Mouse (Mus musculus): ENCODE data around the gene Vps54.
A peak's percentile ranks its signal among the peaks of the same experiment; 100 is the strongest.
"Not testable (repeated sequence)": the region's sequence is repeated elsewhere in the genome, so short reads cannot be mapped to it uniquely, and the experiment has no call there.

Vps54 gene

DNA sequence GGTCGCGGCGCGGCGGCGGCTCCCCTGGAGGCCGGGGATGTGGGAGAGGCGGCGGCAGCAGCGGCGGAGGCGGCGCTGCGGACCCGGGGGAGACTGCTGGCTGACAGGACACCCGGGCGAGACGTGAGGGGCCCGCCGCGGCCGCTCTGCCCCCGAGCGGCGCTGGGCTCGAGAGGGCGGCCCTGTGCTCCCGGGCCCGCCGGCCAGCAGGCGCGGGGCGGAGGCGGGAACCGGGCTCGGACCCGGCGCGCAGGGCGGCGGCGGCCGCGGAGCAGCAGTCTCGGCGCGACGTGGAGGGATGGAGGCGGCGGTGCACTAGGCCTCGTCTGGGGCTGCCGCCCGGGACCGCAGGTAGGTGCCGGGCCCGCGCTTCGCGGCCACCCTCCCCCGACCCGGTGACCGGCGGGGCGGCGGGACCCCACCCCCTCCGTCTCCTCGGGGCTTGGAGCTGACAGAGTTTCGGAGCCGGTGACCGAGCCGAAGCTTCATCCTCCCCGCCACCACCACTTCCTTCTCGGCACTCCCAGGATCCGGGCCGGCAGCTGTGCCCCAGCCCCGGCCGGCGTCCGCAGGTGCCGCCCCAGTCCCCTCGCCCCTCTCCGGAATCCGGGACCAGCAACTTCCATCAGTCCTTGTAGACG, at the start of gene Vps54:
Gene Vps54, plus strand, starts transcription at position 261 of the 641 bp plus-strand sequence.
- DNase-seq = peak; percentile 48

DNA sequence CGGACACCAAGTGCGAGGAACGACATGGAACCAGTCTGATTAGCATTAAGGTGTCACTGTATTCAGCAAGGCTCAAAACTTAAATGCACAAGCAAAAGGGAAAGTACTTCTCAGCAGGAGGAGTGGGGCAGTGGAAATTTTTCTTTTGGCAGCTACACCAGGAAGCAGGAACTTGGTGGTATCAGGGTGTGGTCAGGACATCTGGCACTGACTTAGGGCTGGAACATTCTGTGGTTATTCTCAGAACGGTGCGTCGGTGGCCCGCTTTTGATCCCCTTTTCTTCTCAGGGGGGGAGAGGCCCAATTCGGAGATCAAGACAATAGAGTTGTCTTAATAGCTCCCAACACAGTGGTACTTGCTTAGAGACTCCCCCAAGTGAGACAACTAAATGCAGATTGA, 47.3 kb upstream of the Vps54 start:
- not testable (repeated sequence) for DNase-seq

DNA sequence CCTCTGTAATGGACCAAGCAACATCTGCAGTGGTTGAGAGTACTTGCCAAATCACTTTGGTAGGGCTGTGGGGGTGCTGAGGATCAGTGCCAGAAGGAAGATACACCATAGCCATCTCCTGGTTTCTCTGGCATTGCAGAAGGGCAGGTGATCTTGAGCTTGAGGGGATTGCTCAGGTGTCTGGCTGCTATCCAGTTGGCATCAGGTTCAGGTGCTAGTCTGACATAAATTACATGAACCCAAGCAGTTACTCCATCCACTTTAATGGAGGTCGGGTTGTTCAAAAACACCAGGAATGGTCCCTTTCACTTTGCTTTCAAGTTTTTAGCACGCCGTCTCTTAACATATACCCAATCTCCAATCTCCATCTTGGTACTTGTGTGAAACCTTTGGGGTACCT, 44.2 kb upstream of the Vps54 start:
- no peak for DNase-seq

DNA sequence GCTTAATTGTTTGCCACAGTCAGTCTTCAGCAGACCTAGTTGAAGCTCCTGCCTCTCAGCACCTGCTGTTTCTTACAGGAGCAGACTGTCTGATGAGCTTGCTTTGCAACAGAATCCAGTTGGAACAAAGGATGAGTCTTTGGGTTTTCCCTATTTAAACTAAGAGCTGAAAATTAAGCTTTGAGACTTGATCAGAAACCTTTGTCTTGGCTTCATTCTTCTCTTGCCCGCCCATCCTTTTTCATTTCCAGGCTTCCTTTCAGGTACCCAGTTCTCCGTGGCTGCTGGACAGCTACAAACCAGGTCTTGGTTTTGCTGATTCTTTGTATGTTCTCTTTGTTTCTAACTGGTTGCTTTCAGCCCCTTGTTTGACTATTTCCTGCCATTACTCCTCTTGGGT, 30.0 kb upstream of the Vps54 start:
- DNase-seq = no peak

DNA sequence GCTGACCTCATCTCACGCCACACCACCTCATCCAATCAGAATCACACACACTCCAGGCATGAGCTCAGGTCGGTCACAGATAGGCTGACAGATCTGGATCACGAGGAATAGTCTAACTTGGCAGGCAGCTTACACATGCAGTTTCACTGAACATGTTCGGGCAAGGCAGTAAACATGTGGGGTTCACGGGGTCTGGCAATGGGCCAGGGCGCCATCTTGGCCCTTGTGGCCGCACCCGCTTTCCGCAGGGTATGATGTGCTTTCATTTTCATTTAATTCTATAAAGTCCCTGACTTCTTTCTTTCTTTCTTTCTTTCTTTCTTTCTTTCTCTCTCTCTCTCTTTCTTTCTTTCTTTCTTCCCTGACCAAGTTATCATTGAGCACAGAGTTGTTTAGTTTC, 29.4 kb upstream of the Vps54 start:
- DNase-seq = not testable (repeated sequence)

DNA sequence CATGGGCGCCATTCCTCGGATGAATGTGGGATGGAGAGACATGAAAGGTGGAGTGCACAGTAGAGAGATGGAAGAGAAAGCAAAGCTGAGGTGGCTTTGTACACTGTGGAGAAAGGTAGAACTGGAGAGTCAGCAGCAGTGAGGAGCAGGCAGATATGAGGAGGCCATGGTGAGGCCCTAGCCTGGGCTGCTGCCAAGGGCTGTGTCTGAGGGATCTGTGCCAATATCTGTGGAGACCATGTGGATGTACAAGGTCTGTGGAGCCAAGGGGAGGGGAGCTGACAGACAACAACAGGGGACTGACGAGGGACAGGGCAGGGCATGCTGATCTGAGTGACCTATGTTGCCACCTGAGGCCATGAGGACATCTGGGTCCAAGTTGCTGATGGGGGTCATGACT, 21.7 kb upstream of the Vps54 start:
- no peak for DNase-seq

DNA sequence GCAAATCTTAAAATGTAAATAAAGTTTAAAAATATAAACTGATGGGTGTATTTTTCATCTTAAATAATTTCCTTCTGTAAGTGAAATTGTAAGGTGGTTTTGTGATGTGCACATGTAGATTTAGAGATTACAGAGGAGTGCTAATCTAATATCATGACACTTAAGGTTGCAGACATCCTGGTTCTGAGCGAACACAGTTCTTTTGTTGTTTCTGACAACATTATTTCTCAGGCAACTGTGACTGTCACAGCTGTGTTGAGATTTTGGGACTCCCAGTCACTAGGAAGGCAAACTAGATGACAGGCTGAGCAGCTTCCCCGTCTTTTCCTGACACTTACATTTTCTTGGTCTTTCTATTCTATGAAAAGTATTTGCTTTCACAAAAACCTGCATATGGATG, 19.8 kb upstream of the Vps54 start:
- DNase-seq = no peak

DNA sequence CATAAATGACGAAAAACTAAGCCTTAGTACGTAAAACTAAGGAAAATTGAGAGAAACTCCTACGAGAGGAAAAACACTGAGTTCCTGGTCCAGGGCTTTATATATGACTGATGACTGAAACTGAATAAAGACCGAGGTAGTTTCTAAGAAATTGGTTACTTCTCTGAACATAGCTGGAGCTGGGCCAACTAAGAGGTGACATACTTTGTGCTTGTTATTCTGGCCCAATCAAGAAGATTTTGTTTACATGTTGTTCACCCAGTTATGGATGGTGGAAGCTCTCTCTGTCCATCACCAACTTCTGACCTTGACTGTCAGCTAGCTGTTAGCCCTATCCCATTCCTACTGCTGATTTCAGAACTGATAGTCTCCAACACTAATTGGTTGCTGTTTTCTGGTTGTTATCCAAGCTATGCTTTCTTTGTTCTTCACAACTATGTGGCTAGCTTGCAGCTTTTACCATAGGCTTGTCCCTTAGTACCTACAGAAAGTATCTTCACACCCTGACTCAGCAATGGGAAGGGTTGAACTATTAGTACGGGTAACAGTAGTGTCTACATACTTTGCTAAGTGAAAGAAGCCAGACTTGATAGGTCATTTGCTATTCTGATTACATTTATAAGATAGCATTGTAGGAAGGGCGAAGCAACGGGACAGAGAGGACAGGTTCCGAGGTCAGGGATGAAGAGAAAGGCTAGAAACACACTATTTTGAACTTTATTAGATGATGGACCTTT, 19.1 kb upstream of the Vps54 start:
- DNase-seq = no peak

DNA sequence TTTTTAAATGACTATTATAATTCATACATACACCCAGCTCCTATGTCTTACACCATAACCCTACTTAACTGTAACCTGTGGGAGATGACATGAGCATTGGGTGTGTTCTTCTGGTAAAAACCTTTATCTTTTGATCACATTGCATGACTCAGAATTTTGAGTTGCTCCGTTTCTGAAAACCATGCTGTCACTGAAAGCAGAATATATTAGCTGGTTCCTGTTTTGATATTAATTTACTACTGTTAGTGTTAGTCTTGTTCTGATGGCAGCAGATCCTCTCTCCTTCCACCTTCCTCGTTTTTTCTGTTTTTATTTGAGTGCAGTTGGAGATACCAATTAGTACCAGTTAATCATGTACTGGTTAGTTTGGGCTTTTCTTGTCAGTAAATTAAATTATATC, 18.3 kb upstream of the Vps54 start:
- DNase-seq = no peak

DNA sequence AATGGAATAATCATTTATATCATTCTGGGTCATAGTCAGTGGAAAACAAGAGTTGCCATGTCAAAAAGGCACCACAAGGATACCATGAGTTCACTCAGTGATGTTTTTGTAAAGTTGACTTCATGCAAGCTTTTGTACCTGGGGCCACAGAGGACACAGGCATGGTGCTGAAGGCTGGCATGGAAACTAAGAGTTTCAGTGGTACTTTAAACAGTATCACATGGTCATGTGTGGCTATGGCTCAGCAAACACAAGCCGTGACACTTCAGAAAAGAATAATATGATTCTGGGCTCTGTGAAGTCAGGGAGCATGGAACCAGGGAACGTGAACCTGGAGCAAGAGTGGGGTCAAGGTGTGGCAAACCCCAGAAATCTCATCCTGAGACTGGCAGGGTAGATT, 17.7 kb upstream of the Vps54 start:
- DNase-seq = no peak

DNA sequence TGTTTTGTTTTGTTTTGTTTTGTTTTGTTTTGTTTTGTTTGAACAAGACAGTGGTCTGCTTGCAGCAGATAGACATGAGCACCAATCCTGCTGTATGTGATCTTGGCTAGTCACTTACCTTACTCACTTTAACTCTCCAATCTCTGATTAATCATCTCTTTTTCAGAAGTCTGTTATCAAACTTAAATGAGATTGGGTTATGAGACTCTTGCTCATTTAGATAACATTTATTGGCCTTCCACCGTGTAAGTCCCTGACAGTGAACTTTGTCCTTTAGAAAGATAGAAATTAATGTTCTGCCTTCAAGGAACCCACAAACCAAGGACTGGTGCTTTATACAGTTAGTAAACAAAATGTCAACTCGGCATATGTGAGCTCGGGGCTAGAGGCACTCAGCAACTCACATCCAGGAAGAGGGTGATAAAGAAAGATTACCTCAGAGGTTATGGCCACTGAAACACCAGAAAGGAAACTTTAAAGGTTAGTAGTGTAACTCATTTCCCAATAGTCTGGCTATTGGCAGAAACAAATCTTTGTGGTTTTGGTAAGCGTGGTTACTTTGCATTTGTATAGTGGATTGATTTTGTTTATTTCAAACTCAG, 16.4 kb upstream of the Vps54 start:
- DNase-seq = no peak

DNA sequence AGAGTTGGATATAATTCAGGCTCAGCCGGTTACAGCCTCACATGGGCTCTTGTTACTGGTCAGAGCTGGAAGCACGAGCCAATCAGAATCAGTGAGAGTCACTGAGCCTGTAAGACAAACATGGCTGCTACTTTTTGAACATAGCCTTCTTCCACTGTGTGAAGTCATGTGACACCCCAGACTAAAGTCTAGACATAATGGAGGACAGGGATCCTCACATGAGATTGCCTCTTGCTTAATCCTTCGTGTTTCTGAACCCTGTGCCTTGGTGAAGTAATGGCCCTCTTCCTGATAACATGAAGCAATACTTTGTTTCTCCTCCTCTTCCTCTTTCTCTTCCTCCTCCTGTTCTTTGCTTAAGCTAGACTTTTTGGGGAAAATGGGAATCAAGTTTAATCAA, 15.5 kb upstream of the Vps54 start:
- no peak for DNase-seq

DNA sequence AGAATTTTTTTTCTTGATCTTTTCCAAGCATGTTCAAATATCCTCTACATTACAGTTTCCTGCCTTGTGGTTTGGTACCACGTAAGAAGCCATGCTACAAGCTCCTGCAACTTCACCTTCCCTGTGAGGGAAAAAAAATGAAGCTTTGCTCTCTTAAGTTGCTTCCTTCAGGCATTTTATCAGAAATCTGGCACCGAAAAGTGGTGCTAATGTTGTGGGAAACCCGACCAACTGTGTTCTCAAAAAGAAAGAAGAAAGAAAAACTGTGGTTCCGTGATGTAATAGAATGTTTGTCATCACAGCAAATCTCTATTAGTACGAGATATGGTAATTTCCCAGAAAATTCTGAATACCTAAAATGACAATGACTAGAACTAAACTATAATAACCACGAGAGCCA, 15.0 kb upstream of the Vps54 start:
- DNase-seq = no peak

DNA sequence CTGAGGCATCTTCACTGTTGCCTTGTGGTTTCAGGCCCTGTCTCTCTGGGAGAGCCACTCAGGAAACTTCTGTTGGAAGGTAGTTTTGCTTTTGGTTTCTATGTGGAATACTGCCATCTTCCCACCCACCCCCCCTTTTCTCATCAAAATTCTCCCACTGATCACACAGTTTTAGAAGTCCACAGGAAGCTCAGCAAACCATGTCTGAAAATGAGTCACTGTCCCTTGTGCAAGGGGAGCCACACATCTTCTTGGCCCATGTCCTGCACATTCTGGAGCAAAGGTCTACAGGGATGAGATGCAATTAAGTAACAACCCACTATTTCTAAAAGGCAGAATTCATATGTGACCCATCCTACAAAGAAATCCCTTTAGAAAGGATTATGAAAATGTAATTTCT, 14.6 kb upstream of the Vps54 start:
- no peak for DNase-seq

DNA sequence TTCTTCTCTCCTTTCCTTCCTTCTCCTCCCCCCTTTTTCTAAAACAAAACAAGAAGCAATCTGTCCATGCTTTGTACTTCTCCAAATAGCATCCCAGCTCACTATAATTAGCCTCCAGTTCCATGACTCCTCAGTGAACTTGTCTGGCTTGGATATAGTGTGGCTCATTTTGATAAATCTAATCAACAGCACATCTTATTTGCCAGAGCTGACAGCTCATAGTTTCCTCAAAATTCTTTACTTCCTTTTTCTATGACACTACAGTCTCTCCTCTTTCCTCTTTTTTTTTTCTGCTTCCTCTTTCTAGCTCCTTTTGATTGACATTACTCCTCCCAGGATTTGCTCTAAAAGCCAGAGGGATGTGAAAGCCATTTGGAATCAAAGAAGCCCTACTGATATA, 14.1 kb upstream of the Vps54 start:
- DNase-seq = no peak

DNA sequence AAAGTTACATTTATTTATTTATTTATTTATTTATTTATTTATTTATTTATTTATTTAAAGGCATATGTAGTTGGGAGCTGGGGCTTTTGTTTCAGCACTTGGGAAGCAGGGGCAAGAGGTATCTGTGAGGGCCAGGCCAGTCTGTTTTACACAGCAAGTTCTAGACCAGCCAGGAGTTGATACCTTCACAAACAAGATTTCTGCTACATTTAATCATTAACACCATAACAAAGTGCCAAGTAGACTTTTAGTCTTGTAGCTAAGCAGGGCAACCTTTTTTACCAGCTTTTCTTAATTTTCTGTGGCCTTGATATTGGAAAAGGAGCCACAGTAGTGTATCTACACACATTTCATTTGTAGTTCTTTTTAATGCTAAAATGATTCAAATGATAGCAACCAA, 3.7 kb upstream of the Vps54 start:
- no peak for DNase-seq

DNA sequence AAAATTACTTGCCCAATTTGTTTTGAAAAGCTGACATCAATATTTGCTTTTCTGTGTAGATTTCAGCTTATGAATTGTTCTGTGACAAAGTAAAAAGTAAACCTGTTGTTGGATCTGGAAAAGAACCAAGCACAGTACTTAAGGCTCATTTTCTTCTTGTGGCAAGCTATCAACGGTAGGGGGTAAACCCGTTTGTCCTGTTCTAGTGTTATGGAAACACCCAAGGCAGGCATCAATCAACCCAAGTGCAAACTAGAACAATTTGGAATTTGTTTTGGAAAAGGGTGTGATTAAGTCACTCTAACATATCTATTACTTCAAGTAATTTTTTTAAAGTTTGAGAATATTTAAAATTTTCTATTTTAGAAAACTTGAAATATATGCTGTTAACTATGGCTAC, 3.3 kb upstream of the Vps54 start:
- no peak for DNase-seq

DNA sequence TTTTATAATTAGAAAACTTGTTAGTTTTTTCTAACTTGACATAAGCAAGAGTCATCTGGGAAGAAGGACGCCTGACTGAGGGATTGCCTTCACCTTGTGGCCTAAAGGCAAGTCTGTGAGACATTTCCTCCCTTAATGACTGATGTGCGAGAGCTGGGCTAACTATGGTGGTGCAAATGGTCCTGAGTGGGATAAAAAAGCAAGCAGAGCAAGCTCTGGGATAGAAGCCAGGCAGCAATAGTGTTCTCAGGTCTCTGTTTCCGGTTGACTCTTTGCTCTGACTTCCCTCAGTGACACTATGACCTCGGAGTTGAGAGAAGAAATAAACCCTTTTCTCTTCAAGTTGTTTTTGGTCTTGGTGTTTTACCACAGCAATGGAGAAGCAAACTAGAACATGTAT, 2.1 kb upstream of the Vps54 start:
- no peak for DNase-seq

DNA sequence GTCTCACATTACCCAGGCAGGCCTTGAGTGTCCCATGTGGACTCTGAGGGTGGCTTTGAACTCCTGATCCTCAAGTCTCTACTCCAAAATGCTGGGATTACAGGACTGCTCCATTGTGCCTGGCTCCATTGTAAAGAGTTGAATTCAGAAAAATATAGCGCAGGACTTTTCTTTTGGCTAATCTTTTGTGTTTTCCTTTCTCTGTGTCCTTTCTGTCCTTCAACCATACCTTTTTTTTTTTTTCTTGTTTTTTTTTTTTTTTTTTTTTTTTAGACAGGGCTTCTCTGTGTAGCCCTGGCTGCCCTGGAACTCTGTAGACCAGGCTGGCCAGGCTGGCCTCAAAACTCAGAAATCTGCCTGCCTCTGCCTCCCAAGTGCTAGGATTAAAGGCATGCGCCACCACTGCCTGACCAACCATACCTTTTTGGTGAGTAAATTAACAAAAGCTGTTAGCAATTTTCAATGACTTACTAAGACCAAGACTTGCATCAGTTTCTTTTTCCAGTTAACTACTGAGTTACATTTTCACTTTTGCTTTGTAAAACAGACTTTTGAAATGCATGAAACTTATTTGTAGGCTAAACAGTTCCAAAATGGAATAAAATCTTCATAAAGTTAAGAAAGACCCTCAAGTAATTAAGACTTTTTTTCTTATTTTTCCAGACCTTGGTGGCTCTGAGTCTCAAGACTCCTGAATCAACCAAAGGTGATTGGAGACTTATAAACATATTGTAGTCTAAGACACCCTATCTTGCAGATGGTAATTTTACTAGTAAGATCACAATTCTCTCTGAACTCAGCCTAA, 1.4 kb upstream of the Vps54 start:
- no peak for DNase-seq

DNA sequence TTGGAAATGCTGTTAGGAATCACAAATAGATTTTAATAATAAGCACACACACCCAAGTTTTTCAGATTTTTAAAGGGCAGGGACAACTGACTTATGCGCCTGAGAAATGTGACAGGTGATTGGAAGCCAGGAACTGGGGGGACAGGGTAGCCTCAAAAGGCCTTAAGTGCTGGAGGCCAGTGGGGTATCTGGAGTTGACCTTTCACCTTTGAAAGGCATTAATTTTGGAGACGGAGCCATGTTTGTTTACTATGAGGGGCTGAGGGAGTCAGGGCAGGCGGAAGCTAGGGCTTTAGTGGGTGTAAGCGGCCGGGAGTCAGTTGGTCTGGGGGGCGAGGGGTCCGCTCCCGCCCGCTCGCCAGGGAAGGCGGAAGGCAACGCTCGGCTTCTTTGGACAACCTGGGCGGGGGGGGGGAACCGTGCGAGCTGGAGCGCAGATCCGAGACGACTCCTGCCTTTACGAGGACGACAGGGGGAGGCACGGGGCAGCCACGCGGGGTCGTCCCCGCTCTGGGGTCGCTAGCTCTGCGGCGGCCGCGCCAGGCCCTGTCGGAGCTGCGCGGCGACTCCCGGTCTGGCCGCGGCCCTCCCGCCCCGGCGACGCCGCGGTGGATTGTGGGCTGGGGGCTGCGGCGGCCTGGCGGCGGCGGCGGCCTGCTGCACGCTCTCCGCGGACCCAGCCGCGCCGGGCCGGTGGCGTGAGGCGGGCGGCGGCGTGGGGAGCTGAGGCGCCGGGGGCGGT, 631 bp upstream of the Vps54 start:
- DNase-seq = no peak

DNA sequence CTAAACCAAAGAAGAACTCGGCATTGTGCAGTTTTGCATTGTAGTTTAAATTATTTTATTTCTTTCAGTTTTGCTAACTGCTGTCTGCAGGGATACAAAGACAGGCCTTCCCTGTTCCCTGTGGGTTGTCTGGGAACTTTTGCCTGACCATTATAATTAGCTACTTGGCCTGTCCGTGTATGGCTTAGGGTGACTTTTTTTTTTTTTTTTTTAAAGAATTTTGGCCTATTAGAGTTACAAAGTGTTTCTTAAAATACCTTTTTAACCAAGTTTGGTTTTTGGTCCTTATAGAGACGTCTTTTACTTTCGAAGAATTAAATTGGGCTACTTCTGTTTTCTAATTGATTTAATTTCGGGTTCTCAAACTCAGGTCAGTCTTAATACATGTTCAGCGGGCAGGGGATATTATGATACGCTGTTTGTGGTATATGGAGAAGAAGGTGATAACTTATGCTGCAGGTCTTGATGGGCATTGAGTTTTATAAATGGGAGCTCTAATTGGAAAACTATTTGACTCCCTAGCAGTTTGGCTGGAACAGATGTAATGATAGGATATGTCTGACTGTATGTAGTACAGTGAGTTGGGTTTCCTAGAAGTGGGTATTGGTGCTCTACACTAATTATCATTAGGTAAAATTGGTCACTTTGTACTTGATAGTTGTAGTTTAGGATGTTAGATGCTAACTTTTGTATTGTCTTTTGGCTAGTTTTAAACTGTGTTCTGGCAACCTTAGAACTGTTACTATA, 855 bp downstream of the Vps54 start:
- DNase-seq = no peak

DNA sequence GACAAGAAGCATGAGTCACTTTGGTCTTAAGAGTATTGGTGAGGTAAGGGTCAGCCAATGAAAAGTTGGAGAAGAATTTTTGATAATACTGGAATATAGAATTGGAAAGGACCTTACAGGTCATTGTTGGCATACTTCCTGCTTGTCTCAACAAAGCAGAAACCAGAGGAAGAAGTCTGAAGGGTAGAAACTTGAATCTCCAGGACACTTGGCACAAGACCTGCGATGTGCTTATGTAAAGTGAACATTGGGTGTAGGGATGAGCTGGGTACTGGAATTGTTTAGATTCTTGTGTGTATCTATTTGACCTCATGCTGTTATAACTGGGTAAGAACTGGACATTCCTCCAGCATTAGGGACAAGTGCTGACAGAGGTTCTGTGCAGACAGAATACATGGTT, 2.3 kb downstream of the Vps54 start:
- no peak for DNase-seq
